Mouse (Mus musculus) C2C12 (cell line): ENCODE measurements around the gene Swi5.

Experiments used
- CEBPB ChIP-seq: IDR thresholded peaks from one replicate; pipeline ENCODE4 v1.6.1; 2011; ENCODE audit warnings: low read depth, mild to moderate bottlenecking, control low read depth, moderate library complexity
- CTCF ChIP-seq: IDR thresholded peaks from one replicate; pipeline ENCODE4 v1.5.1; 2011; ENCODE audit not compliant: control insufficient read depth, insufficient read depth, insufficient read length
- MAX ChIP-seq: IDR thresholded peaks from one replicate; pipeline ENCODE4 v1.6.1; 2011; ENCODE audit warnings: mild to moderate bottlenecking, control low read depth
- MYOD1 ChIP-seq: IDR thresholded peaks from one replicate; pipeline ENCODE4 v1.6.1; 2011; ENCODE audit warnings: low read depth; ENCODE audit not compliant: control insufficient read depth, insufficient read length
- USF1 ChIP-seq: IDR thresholded peaks from one replicate; pipeline ENCODE4 v1.6.1; 2011; ENCODE audit warnings: low read depth, mild to moderate bottlenecking, control low read depth, moderate library complexity

GRCm38 (mm10) chr2:32295285-32295684 is 7.4 kb upstream of the Swi5 start:
- no peak for TF ChIP-seq CTCF
- TF ChIP-seq USF1: no peak
- no peak for TF ChIP-seq CEBPB
- no peak for TF ChIP-seq MAX
- no peak for TF ChIP-seq MYOD1
